Mouse (Mus musculus) bone marrow macrophage, adult 2 months (primary cell): Measurements from ENCODE around the gene Ctc1. TPM values are rescaled to one million over a fixed set of nuclear protein-coding genes. Genes with fewer than 3 reads are reported as not detected.
A peak's percentile ranks its signal among the peaks of the same experiment; 100 is the strongest.

ENCODE experiments used
- H3K27ac ChIP-seq: 2 replicates; pipeline ENCODE4 v1.5.1; 2012; ENCODE audit warnings: low read depth, low read length; ENCODE audit not compliant: insufficient read depth
- H3K4me1 ChIP-seq: 2 replicates; pipeline ENCODE4 v1.6.1; 2012; ENCODE audit warnings: low read length; ENCODE audit not compliant: control insufficient read depth, insufficient read depth
- H3K4me3 ChIP-seq: 2 replicates; pipeline ENCODE4 v1.5.1; 2012; ENCODE audit warnings: mild to moderate bottlenecking, low read length, moderate library complexity; ENCODE audit not compliant: insufficient read depth
- CTCF ChIP-seq: IDR thresholded peaks from 2 replicates; pipeline ENCODE4 v1.5.1; 2012; ENCODE audit warnings: low read depth, mild to moderate bottlenecking, low read length, moderate library complexity
- POLR2A ChIP-seq: IDR thresholded peaks from 2 replicates; pipeline ENCODE4 v1.6.1; 2012; ENCODE audit warnings: mild to moderate bottlenecking, low read depth, low read length, borderline replicate concordance
- polyA plus RNA-seq: library from polyadenylated mRNA; stranded (reverse); fragments of >200 nt; gene quantifications from 2 replicates; pipeline ENCODE4 v1.2.4, GENCODE M21; 2012; ENCODE audit not compliant: missing spikeins, insufficient read depth, insufficient read length

Ctc1 gene
- polyA plus RNA-seq, 1 experiment = 44.2 TPM

DNA sequence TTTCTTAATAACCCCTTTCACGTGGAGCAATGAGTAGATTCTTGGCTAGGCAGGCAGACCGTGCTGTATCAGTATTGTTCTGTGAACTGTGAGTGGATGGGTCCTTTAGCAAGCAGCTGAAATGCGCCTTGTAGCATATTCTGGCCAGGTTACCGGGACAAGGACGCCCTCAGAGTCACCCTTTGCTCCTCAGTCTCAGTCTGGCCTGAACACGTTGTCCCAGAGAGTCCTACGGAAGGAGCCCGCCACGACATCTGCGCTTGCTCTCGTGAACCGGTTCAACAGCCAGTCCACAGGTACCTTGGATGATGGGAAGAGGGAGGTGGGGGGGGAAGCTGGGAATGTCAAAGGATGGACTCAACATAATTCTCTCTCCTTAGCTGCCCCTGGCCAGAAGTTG is 31.9 kb downstream of the Ctc1 start:
- peaks cover 23% of the 10 kb centered on the region for H3K4me1 ChIP-seq
- no peak overlapping the region for H3K27ac ChIP-seq
- no peak for TF ChIP-seq CTCF
- no peak for TF ChIP-seq POLR2A
- 0 out of 2 replicates have a peak overlapping the region, but pooled peaks have one; percentile 8 for H3K4me3 ChIP-seq

DNA sequence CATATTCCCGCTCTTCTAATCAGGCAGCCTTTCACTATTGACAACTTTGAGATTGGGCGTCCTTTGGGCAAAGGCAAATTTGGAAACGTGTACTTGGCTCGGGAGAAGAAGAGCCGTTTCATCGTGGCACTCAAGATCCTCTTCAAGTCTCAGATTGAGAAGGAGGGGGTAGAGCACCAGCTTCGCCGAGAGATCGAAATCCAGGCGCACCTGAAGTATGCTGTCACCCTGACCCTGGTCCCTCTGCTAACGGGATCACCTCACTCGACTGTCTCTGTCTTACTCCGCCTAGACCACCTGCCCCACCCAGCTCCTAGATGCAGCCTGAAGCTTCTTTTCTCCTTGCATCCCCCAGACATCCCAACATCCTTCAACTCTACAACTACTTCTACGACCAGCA is 32.4 kb downstream of the Ctc1 start:
- Histone ChIP-seq H3K27ac (no peak overlapping the region), H3K4me1 (peaks cover 26% of the 10 kb centered on the region), H3K4me3 (no peak overlapping the region)
- TF ChIP-seq CTCF = no peak
- TF ChIP-seq POLR2A = no peak

GRCm38 (mm10) chr11:69050748-69051147 is 35.0 kb downstream of the Ctc1 start:
- peaks cover 30% of the 10 kb centered on the region for H3K4me1 ChIP-seq
- no peak overlapping the region for H3K27ac ChIP-seq
- TF ChIP-seq POLR2A (no peak), CTCF (no peak)
- no peak overlapping the region for H3K4me3 ChIP-seq

- Histone ChIP-seq H3K27ac (no peak overlapping the region), H3K4me1 (peaks cover 37% of the 10 kb centered on the region), H3K4me3 (no peak overlapping the region)
- TF ChIP-seq POLR2A (no peak), CTCF (no peak)
Measured at GRCm38 (mm10) chr11:69051771-69052170, 36.1 kb downstream of the Ctc1 start.

DNA sequence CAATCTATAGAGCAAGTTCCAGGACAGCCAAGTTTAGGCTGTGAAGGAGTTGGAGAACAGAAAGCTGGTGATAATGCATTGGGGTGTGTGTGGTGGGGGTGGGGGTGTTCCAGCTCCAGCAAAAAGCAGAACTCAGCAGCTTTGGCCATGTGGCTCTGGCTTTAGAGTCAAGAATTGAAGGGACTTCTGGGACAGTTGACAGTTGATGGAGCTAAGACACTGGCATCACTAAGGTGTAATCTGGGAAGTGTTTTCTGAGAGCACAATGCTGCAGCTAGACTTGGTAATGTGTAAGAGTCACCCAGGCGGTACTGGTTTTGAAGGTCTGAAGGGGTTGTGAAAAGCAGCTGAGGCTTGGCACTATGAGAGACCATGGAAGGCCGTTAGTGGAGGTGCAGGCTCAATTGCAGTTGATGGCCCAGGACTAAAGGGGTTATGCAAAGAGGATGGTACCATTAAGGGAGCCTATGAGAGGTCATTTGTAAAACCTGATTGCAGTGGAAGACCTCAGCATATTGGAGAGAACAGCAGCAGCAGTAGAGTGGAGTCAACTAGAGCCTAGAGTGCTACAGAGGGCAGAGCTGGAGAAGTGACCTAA is 37.2 kb downstream of the Ctc1 start:
- TF ChIP-seq CTCF = no peak
- TF ChIP-seq POLR2A = no peak
- H3K27ac ChIP-seq = peak overlapping the region; percentile 20; the same call in 1 of the 2 replicates
- no peak overlapping the region for H3K4me3 ChIP-seq
- peaks cover 34% of the 10 kb centered on the region for H3K4me1 ChIP-seq

GRCm38 (mm10) chr11:69053848-69054247 is 38.1 kb downstream of the Ctc1 start:
- Histone ChIP-seq H3K27ac (no peak overlapping the region), H3K4me3 (no peak overlapping the region), H3K4me1 (peaks cover 32% of the 10 kb centered on the region)
- TF ChIP-seq POLR2A = no peak
- TF ChIP-seq CTCF = no peak

GRCm38 (mm10) chr11:69058265-69058664 is 42.6 kb downstream of the Ctc1 start:
- Histone ChIP-seq H3K27ac (peak overlapping the region; percentile 82), H3K4me3 (peak overlapping the region; percentile 84), H3K4me1 (peaks cover 27% of the 10 kb centered on the region)
- no peak for TF ChIP-seq CTCF
- no peak for TF ChIP-seq POLR2A

DNA sequence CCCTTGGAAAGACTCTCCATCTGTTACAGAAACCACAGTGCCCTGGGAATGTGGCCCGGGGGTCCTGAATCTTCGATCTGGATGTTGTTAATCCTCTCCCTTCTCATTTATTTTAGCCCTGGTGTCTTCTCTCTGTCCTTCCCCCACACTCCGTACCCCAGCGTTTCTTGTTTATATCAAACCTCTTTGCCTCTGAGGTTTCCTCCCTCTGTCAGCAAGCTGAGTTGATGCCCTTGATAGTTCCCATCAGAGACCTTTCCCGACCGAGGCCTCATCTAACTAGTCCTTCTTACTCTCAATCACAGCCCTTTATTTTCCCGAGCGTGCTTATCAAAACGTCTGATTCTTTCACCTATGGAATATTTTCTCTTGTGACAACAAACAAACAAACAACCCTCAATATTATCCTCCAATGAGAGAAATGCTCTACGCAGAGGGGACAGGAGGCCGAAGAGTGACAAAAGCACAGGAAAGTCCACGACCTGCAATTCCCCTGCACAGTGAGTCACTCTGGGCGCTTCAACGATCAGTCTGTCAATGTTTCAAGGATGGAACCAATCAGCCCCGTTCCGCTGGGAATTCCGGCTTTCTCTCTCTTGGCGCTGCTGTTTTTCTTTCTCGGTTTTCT is 43.1 kb downstream of the Ctc1 start:
- peak overlapping the region; percentile 84 for H3K4me3 ChIP-seq
- no peak for TF ChIP-seq POLR2A
- TF ChIP-seq CTCF = no peak
- peak overlapping the region; percentile 82 for H3K27ac ChIP-seq
- H3K4me1 ChIP-seq = peaks cover 23% of the 10 kb centered on the region

DNA sequence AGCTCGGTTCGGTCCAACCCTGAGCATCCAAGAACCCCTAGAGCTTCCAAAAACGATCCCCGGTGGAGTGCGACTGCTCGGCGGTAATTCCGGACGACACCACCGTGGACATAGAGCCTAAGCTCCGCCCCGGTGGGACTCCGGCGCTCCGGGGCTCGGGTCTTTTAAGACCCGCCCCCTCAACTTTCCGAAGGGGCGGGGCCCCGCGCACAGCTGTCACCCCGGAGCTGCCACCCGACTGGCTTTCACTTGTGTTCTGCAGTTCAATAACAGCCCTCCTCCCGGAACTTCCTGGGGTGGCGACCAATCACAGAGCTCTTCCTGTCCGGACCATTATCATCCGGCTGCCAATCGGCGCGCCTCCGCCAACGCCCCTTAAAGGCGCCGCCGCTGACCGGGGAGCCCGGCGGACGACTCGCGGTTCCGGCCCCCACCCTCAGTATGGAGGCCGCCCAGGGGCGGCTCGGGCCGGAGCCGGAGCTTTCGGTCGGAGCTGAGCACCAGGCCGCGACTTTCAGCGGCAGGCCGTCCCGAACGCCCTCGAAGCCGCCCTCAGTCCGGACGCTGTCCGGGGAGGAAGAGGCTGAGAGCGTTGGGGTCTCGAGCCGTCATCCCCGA is 43.8 kb downstream of the Ctc1 start, which contains the start of gene Borcs6:
Gene Borcs6 (plus strand): TSS at position 361 of the 618 bp plus-strand sequence.
- Histone ChIP-seq H3K4me1 (peaks cover 21% of the 10 kb centered on the region), H3K4me3 (peak within 1 kb of the TSS; percentile 84), H3K27ac (peak within 1 kb of the TSS; percentile 82)
- TF ChIP-seq POLR2A (0 out of 2 replicates have a peak, but pooled peaks have one; percentile 15), CTCF (no peak)

GRCm38 (mm10) chr11:69059975-69060411 is 44.3 kb downstream of the Ctc1 start:
- TF ChIP-seq POLR2A (no peak), CTCF (no peak)
- H3K4me3 ChIP-seq = peak overlapping the region; percentile 81
- H3K27ac ChIP-seq = peak overlapping the region; percentile 74
- peaks cover 24% of the 10 kb centered on the region for H3K4me1 ChIP-seq
